26 mouse cellular contexts compared by ENCODE assay signal in the genomic region with DNA sequence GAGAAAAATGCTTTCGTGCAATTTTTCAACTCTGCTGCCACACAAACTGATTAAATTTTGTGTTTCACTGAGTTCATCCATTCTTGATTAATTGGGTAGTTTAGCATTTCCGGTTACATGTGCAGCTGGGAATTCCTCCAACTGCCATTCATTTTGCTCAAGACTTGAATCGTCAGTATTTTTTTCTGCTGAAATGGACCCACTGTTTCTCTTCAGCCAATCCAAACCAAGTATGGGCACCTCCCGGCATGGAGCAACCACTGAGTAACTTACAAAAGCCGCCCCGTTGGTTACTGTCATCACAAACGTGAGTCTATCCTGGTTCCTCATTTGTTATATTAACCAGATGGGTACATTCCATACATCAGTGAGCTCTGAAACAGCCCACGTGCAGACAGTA.
DNase-seq lines count a peak whose midpoint lies in the region; ATAC-seq lines count a peak whose summit lies in the region.
"Had no signal": no experiment of that assay in that cellular context is flagged by ENCODE, and none has a peak within 500 bp of the region (broad histone marks: within the 10 kb centered on the region; RNA-seq: fewer than 3 reads in every experiment).

No protein-coding gene starts in this region.

- no peak overlapping the region for H3K4me3 ChIP-seq in forebrain, embryonic 13.5 days
- H3K4me3 ChIP-seq in forebrain, embryonic 10.5 days, result no peak overlapping the region
- no peak overlapping the region for H3K4me3 ChIP-seq in kidney, embryonic 15.5 days (replicated peaks)
- H3K4me3 ChIP-seq in kidney, embryonic 16.5 days (ENCODE audit: low read length), result no peak overlapping the region
- H3K4me3 ChIP-seq in midbrain, embryonic 11.5 days (ENCODE audit: low read depth, low read length), result no peak overlapping the region
- H3K4me3 ChIP-seq in midbrain, embryonic 10.5 days, result no peak overlapping the region
- H3K4me3 ChIP-seq: embryonic facial prominence, embryonic 13.5 days; erythroblast, embryonic 14.5 days; heart, embryonic 12.5 days; hindbrain, embryonic 10.5 days; intestine, embryonic 15.5 days; left cerebral cortex, adult 2 months; liver, embryonic 15.5 days; midbrain, embryonic 13.5 days had no signal

- no peaks in the 10 kb centered on the region for H3K36me3 ChIP-seq in forebrain, embryonic 13.5 days (ENCODE audit: poor library complexity, severe bottlenecking)
- no peaks in the 10 kb centered on the region for H3K36me3 ChIP-seq in forebrain, embryonic 10.5 days (replicated peaks)
- H3K36me3 ChIP-seq in kidney, embryonic 15.5 days, result no peaks in the 10 kb centered on the region
- no peaks in the 10 kb centered on the region for H3K36me3 ChIP-seq in kidney, embryonic 16.5 days (ENCODE audit: insufficient read depth, low read length)
- no peaks in the 10 kb centered on the region for H3K36me3 ChIP-seq in midbrain, embryonic 11.5 days (ENCODE audit: control insufficient read depth, insufficient read depth, low read length)
- H3K36me3 ChIP-seq in midbrain, embryonic 10.5 days, result no peaks in the 10 kb centered on the region
- H3K36me3 ChIP-seq: embryonic facial prominence, embryonic 13.5 days; heart, embryonic 12.5 days; hindbrain, embryonic 10.5 days; intestine, embryonic 15.5 days; liver, embryonic 15.5 days; midbrain, embryonic 13.5 days had no signal

- no peak for DNase-seq in forebrain, embryonic 10.5 days (ENCODE audit: extremely low spot score, low spot score)
- peak; percentile 14 for DNase-seq in midbrain, embryonic 11.5 days (ENCODE audit: low spot score, missing footprints)
- no peak for DNase-seq in midbrain, embryonic 10.5 days (ENCODE audit: low spot score)
- DNase-seq in retina, embryonic 14.5 days (ENCODE audit: low spot score), result no peak
- DNase-seq: cerebellum, adult 18-20 months; cerebellum, postnatal 36 days; embryo, embryonic 11 days; heart, postnatal 10 days; layer of hippocampus, adult 9-11 months; liver; right cerebral cortex, postnatal 14 days; thymus, adult 2 months; thymus, postnatal 4 days had no signal

- H3K4me1 ChIP-seq in forebrain, embryonic 13.5 days, result peaks cover 14% of the 10 kb centered on the region
- H3K4me1 ChIP-seq in forebrain, embryonic 10.5 days, result peaks cover 12% of the 10 kb centered on the region
- H3K4me1 ChIP-seq in kidney, embryonic 15.5 days, result peaks cover 14% of the 10 kb centered on the region; the same call in 1 of the 2 replicates
- H3K4me1 ChIP-seq in kidney, embryonic 16.5 days (ENCODE audit: insufficient read depth, low read length), result peaks cover 12% of the 10 kb centered on the region; the same call in 1 of the 2 replicates
- H3K4me1 ChIP-seq in midbrain, embryonic 11.5 days (ENCODE audit: control insufficient read depth, insufficient read depth, low read length), result no peaks in the 10 kb centered on the region
- no peaks in the 10 kb centered on the region for H3K4me1 ChIP-seq in midbrain, embryonic 10.5 days
- H3K4me1 ChIP-seq: hindbrain, embryonic 10.5 days; intestine, embryonic 15.5 days; liver, embryonic 15.5 days; midbrain, embryonic 13.5 days had no signal

- H3K27ac ChIP-seq in forebrain, embryonic 13.5 days, result no peak overlapping the region
- H3K27ac ChIP-seq in forebrain, embryonic 10.5 days, result no peak overlapping the region
- no peak overlapping the region for H3K27ac ChIP-seq in kidney, embryonic 15.5 days
- no peak overlapping the region for H3K27ac ChIP-seq in kidney, embryonic 16.5 days (ENCODE audit: low read length)
- H3K27ac ChIP-seq in midbrain, embryonic 11.5 days (ENCODE audit: low read depth, low read length), result no peak overlapping the region
- no peak overlapping the region for H3K27ac ChIP-seq in midbrain, embryonic 10.5 days (replicated peaks)
- H3K27ac ChIP-seq: embryonic facial prominence, embryonic 13.5 days; hindbrain, embryonic 10.5 days; intestine, embryonic 15.5 days; liver, embryonic 15.5 days; macrophage; midbrain, embryonic 13.5 days; stomach, postnatal 0 days had no signal

- 0 out of 2 replicates have a peak, but pooled peaks have one; percentile 27 for ATAC-seq in forebrain, embryonic 13.5 days
- no peak for ATAC-seq in kidney, embryonic 15.5 days (replicated peaks; ENCODE audit: low FRiP score)
- ATAC-seq in kidney, embryonic 16.5 days (ENCODE audit: low FRiP score, low TSS enrichment), result no peak
- ATAC-seq in midbrain, embryonic 11.5 days (ENCODE audit: low FRiP score), result no peak
- ATAC-seq: intestine, embryonic 15.5 days; midbrain, embryonic 13.5 days had no signal

- H3K9me3 ChIP-seq in forebrain, embryonic 13.5 days (replicated peaks), result no peaks in the 10 kb centered on the region
- H3K9me3 ChIP-seq in forebrain, embryonic 10.5 days, result no peaks in the 10 kb centered on the region
- H3K9me3 ChIP-seq in kidney, embryonic 15.5 days (replicated peaks), result no peaks in the 10 kb centered on the region
- no peaks in the 10 kb centered on the region for H3K9me3 ChIP-seq in kidney, embryonic 16.5 days (ENCODE audit: low read length)
- H3K9me3 ChIP-seq in midbrain, embryonic 11.5 days (ENCODE audit: control insufficient read depth, low read length), result no peaks in the 10 kb centered on the region
- no peaks in the 10 kb centered on the region for H3K9me3 ChIP-seq in midbrain, embryonic 10.5 days (replicated peaks)
- H3K9me3 ChIP-seq: embryonic facial prominence, embryonic 13.5 days; heart, embryonic 12.5 days; hindbrain, embryonic 10.5 days; intestine, embryonic 15.5 days; liver, embryonic 15.5 days; midbrain, embryonic 13.5 days had no signal

- H3K27me3 ChIP-seq in forebrain, embryonic 13.5 days, result no peaks in the 10 kb centered on the region
- peaks cover 62% of the 10 kb centered on the region for H3K27me3 ChIP-seq in forebrain, embryonic 10.5 days (ENCODE audit: poor library complexity, severe bottlenecking)
- H3K27me3 ChIP-seq in kidney, embryonic 15.5 days, result no peaks in the 10 kb centered on the region
- H3K27me3 ChIP-seq in kidney, embryonic 16.5 days (ENCODE audit: insufficient read depth, low read length), result 0 out of 2 replicates have a peak, but pooled peaks cover 2% of the 10 kb centered on the region
- no peaks in the 10 kb centered on the region for H3K27me3 ChIP-seq in midbrain, embryonic 11.5 days (ENCODE audit: control insufficient read depth, insufficient read depth, low read length)
- no peaks in the 10 kb centered on the region for H3K27me3 ChIP-seq in midbrain, embryonic 10.5 days (ENCODE audit: low read depth, poor library complexity, severe bottlenecking)
- H3K27me3 ChIP-seq: embryonic facial prominence, embryonic 13.5 days; heart, embryonic 12.5 days; intestine, embryonic 15.5 days; liver, embryonic 15.5 days; midbrain, embryonic 13.5 days had no signal

- no peak overlapping the region for H3K4me2 ChIP-seq in forebrain, embryonic 13.5 days
- peak overlapping the region; percentile 23; the same call in 1 of the 2 replicates for H3K4me2 ChIP-seq in kidney, embryonic 15.5 days
- no peak overlapping the region for H3K4me2 ChIP-seq in kidney, embryonic 16.5 days (replicated peaks; ENCODE audit: low read depth, low read length)
- H3K4me2 ChIP-seq in midbrain, embryonic 11.5 days, result no peak overlapping the region
- H3K4me2 ChIP-seq: embryonic facial prominence, embryonic 13.5 days; heart, embryonic 12.5 days; intestine, embryonic 15.5 days; liver, embryonic 15.5 days; midbrain, embryonic 13.5 days had no signal

- H3K9ac ChIP-seq in forebrain, embryonic 13.5 days, result no peak overlapping the region
- H3K9ac ChIP-seq in kidney, embryonic 15.5 days, result no peak overlapping the region
- H3K9ac ChIP-seq in kidney, embryonic 16.5 days (replicated peaks; ENCODE audit: low read length), result no peak overlapping the region
- H3K9ac ChIP-seq in midbrain, embryonic 11.5 days (ENCODE audit: low read length), result no peak overlapping the region
- H3K9ac ChIP-seq: embryonic facial prominence, embryonic 13.5 days; heart, embryonic 12.5 days; intestine, embryonic 15.5 days; liver, embryonic 15.5 days; midbrain, embryonic 13.5 days had no signal

- WGBS in forebrain, embryonic 13.5 days, result 68% methylated on average over 8 of the region's 8 CpGs
- WGBS in forebrain, embryonic 10.5 days, result 90% methylated on average over 8 of the region's 8 CpGs
- 41% methylated on average over 8 of the region's 8 CpGs for WGBS in kidney, embryonic 15.5 days
- 51% methylated on average over 8 of the region's 8 CpGs for WGBS in kidney, embryonic 16.5 days
- WGBS in midbrain, embryonic 11.5 days, result 85% methylated on average over 8 of the region's 8 CpGs
- 86% methylated on average over 8 of the region's 8 CpGs for WGBS in midbrain, embryonic 10.5 days
